Mouse (Mus musculus) large intestine, adult 2 months (tissue): ENCODE results near the gene Rela. TPM values are rescaled to one million over a fixed set of nuclear protein-coding genes. Genes with fewer than 3 reads are reported as not detected.

Experiments used
- DNase-seq: peaks from one replicate; pipeline ENCODE4 v3.0.0-alpha.2; 2012; ENCODE audit warnings: low read depth, low spot score
- WGBS: fragments of 180-500 bp; shearing (Covaris S2); methylation state at CpG from one replicate; pipeline ENCODE4 v1.1.7; 2018; 5-methylcytosine and 5-hydroxymethylcytosine counted together
- polyA plus RNA-seq: library from polyadenylated mRNA; depleted of rRNA; stranded (reverse); fragments of >200 nt; gene quantifications from 2 replicates; pipeline ENCODE4 v1.2.3, GENCODE M21; 2012; rRNA removed

The Rela gene
- polyA plus RNA-seq, 1 experiment: 46.7 TPM

GRCm38 (mm10) chr19:5692086-5692912 is 55.0 kb downstream of the Rela start:
- WGBS: 63% methylated on average over 10 of the region's 10 CpGs
- no peak for DNase-seq

GRCm38 (mm10) chr19:5692913-5693396 is 55.7 kb downstream of the Rela start:
- WGBS: 61% methylated on average over 10 of the region's 10 CpGs
- no peak for DNase-seq

GRCm38 (mm10) chr19:5693801-5694200 is 56.5 kb downstream of the Rela start:
- 78% methylated on average over 6 of the region's 6 CpGs for WGBS
- DNase-seq: no peak

GRCm38 (mm10) chr19:5695849-5696462 is 58.7 kb downstream of the Rela start:
- DNase-seq: no peak
- WGBS: 71% methylated on average over 41 of the region's 41 CpGs

Other genes starting within 250 kb of the Rela start
- gene Sart1, start 248.8 kb upstream of the Rela start, polyA plus RNA-seq: 23.3 and 25.3 TPM in 2 replicates
- 0.45 and 1.2 TPM in 2 replicates for gene Tsga10ip, start 235.0 kb upstream of the Rela start, polyA plus RNA-seq
- 98.0 and 108 TPM in 2 replicates for gene Drap1, start 212.5 kb upstream of the Rela start, polyA plus RNA-seq
- gene AI837181, start 212.3 kb upstream of the Rela start, polyA plus RNA-seq: 51.9 and 55.5 TPM in 2 replicates
- gene Fosl1, start 189.9 kb upstream of the Rela start, polyA plus RNA-seq: 0.12 and 0.60 TPM in 2 replicates
- 2.1 and 2.4 TPM in 2 replicates for gene Ccdc85b, start 179.6 kb upstream of the Rela start, polyA plus RNA-seq
- gene Fibp, start 176.9 kb upstream of the Rela start, polyA plus RNA-seq: 140 and 162 TPM in 2 replicates
- 12.4 and 14.9 TPM in 2 replicates for gene Ctsw, start 169.0 kb upstream of the Rela start, polyA plus RNA-seq
- gene Efemp2, start 163.5 kb upstream of the Rela start, polyA plus RNA-seq: 30.2 and 37.5 TPM in 2 replicates
- 23.6 and 29.1 TPM in 2 replicates for gene Mus81, start 149.1 kb upstream of the Rela start, polyA plus RNA-seq
- 697 and 725 TPM in 2 replicates for gene Cfl1, start 147.0 kb upstream of the Rela start, polyA plus RNA-seq
- 0.14 and 0.15 TPM in 2 replicates for gene 1700020D05Rik, start 133.7 kb upstream of the Rela start, polyA plus RNA-seq
- 3.2 and 3.7 TPM in 2 replicates for gene Snx32, start 126.9 kb upstream of the Rela start, polyA plus RNA-seq
- 26.6 and 45.5 TPM in 2 replicates for gene Ovol1, start 76.8 kb upstream of the Rela start, polyA plus RNA-seq
- 11.9 and 19.5 TPM in 2 replicates for gene Ap5b1, start 69.5 kb upstream of the Rela start, polyA plus RNA-seq
- 45.1 and 47.1 TPM in 2 replicates for gene Rnaseh2c, start 35.6 kb upstream of the Rela start, polyA plus RNA-seq
- gene Kat5, start 27.2 kb upstream of the Rela start, polyA plus RNA-seq: 43.6 and 54.2 TPM in 2 replicates
- gene Sipa1, start 26.2 kb downstream of the Rela start, polyA plus RNA-seq: 34.3 and 39.7 TPM in 2 replicates
- gene Map3k11, start 51.3 kb downstream of the Rela start, polyA plus RNA-seq: 71.1 and 90.9 TPM in 2 replicates
- 71.8 and 89.0 TPM in 2 replicates for gene Pcnx3, start 51.4 kb downstream of the Rela start, polyA plus RNA-seq
- 0.18 TPM in 1 of 2 replicates, not detected in the other for gene Kcnk7, start 66.9 kb downstream of the Rela start, polyA plus RNA-seq
- 45.1 and 63.8 TPM in 2 replicates for gene Ehbp1l1, start 88.8 kb downstream of the Rela start, polyA plus RNA-seq
- 65.4 and 79.8 TPM in 2 replicates for gene Fam89b, start 92.2 kb downstream of the Rela start, polyA plus RNA-seq
- gene Ltbp3, start 103.4 kb downstream of the Rela start, polyA plus RNA-seq: 18.4 and 19.9 TPM in 2 replicates
- gene Scyl1, start 133.9 kb downstream of the Rela start, polyA plus RNA-seq: 53.6 and 70.8 TPM in 2 replicates
- gene Frmd8, start 237.8 kb downstream of the Rela start, polyA plus RNA-seq: 24.6 and 48.3 TPM in 2 replicates
- gene Slc25a45, start 240.3 kb downstream of the Rela start, polyA plus RNA-seq: 16.0 and 122 TPM in 2 replicates